Mouse (Mus musculus): Measurements from ENCODE around the gene Mapkap1.
A peak's percentile ranks its signal among the peaks of the same experiment; 100 is the strongest.

Mapkap1 gene

DNA sequence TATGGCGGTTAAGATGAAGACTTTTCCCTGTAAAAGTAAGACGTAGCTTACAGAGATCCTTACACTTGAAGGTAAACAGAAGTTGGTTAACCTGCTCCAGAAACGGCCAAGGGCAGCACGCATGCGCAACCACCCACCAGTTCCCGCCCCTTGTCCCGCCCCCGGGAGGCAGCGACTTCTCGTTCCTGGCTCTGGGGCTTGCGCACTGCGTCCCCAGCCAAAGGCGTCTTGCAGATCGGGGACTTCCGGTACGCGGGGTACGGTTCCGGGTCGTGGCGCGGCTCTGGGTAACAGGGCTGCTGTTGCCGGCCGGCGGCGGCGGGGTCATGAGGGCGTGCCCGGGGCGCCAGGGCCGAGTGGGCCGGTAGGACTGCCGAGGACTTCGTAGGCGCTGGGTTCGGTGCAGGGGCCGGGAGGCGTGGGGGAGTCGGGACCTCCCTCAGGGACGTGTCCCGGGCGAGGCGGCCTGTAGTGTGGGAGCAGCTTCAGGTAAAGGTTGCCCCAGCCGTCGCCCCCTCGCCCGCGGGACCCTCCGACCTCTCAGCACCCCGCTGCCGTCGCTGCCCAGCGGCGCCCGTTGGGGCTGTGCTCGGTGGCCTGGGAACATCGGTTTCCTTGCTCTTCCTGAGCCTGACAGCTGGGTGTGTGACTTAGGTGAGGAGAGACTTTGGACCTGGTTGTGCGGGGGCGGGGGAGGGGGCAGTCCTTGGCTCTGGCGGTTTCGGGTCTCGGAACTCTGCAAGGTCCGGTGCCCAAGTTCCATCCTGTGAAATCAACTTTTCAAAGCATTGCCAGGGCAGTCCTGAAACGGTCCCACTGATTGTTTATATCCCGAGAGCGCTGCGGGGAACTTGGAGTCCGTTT lies at the start of gene Mapkap1:
Mapkap1 (plus strand) TSS at position 171 of the 864 bp plus-strand sequence.
- peak; percentile 98 for DNase-seq

- DNase-seq = no peak
Measured at GRCm38 (mm10) chr2:34363678-34364077, 42.9 kb upstream of the Mapkap1 start.

- DNase-seq = no peak
Measured at GRCm38 (mm10) chr2:34367024-34367423, 39.5 kb upstream of the Mapkap1 start.

DNA sequence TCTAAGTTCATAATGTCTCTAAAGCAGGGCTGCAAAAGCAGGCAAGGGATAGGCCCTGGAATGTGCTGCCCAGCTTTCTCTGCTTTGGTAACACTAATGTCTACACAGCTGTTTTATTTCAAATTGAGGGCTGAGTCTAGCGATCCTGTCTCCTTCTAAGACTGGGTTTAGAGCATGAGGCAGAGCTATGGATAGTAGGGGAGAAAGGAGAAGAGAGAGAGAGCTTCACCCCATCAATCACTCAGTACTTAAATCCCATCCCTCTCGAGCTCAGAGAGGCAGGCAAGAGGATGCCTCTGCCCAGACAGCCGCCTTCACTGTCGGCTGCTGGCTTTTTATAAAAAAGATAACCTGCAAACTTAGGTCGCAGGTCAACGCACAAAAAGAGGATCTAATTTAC lies 38.2 kb upstream of the Mapkap1 start:
- DNase-seq = peak in 1 of 2 experiments; percentile 15

DNA sequence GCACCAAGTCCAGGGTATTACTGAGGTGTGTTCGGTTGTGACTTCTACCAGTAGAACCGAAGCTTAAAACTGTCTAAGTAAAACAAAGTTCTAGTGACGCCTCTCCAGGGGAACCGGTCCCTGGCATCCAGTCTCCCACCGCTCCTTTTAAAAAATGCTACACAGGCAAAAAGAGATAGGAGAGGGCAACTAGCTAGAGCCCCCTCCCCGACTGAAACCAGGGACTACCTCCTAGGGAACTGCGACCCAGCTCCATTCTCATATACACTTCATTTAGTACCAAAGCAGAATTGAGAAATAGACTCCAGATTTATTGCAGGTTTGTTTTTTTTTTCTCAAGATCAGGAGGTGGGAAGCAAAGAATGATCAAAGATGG lies 36.2 kb upstream of the Mapkap1 start:
- DNase-seq = peak; percentile 12 to 30

GRCm38 (mm10) chr2:34370725-34371440 lies 35.7 kb upstream of the Mapkap1 start:
- peak; percentile 48 to 60 for DNase-seq

DNA sequence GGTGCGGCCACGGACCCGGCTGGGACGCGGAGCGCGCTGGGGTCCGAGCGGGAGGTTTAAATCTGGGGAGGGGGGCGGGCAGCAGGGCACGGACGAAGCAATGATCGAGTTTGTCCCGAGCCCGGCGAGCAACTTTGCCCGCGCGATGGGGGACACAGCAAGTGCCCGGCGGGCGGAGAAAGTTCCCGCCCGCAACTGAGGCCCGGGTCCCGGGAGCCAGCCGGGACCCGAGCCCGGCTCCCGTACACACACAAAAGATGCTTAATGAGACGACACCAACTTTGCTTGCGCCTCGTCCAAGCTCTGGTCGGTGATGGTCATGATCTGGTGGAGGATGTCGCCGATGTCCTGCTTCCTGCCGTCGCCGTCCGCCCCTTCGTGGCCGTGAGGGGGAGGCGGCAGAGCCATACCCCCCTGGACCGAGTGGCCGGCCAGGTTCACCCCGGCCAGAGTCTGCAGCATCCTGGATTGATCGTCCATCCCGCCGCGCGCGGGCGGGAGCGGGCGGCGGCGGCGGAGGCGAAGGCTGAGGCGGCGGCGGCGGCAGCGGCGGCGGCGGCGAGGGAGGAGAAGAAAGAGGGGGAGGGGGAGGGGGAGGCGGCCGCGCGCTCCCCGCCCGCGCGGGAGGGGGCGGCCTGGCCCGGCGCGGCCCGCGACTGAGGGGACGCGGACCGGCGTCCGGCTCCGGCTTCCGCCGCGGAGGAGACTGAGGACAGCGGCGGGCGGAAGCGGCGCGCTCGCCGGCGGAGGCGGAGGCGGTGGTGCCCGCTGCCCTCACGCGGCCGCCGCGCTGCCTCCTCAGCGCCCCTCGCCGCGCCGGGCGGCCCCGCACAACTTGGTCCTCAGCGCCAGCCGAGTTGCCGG lies 34.9 kb upstream of the Mapkap1 start:
- peak; percentile 64 to 68 for DNase-seq

DNA sequence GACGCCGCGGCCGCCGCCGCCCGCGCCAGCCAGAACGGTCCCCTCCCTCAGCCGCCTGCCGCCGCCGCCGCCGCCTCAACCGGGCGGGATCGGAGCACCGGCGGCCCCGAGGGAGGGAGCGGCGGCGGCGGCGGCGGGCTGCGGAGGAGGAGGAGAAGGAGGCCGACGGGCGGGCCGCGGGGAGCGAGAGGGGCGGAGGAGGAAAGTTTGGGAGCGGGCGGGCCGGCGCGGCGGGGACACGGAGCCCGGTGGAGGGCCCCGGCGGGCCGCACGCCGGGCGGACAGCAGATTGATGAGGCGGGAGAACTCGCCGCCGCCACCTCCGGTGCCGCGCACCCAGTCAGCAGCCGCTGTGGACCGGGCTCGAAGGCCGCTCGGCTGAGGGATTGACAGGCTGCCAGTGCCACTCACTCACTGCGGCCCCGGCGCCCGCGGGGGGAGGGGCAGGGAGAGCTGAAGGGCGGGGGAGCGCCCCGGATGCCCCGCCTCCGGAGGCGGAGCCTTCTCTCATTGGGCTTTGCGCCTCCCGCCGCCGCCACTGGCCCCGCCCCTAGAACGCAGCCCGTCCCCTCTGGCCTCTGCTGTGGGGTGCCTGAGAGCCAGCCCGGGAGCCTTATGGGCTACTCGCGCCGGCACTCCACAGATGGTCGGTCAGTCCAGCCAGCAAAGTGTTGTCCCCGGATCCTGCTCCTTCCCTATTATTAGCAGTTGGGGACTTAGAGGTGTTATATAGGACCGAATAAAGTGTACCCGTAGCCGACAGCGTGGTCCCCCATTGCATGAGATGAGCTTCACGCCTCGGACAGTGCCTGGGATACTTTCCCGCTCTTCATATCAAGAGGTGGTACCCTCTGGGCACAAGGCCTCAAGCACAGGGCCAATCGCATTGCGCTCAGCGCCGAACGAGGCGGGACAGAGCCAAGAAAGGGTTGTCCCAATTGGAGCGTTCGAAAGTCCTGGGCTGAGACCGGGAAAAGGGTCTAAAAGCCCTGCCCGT lies 34.0 kb upstream of the Mapkap1 start, which contains the start of gene Pbx3:
Pbx3 (minus strand) TSS at position 838 of the 997 bp plus-strand sequence.
- peak; percentile 99 for DNase-seq

DNA sequence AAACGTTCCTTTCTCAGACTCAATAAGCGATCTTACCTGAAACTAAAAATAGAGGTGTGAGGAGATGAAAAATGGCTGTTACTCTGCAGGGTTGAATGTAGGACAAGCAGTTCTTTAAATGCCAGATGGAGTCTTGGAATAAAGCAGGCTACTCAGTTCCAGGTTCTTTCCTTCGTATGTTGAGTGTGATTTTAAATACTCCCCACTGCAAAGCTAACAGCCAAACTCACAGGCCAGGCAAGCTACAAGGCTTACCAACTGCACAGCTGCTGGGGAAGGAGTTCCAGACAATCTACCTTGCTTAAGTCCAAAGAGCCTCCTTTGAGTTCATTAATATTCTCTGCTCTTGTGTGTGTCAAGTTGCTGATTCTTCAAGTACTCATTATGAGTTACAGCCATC lies 32.7 kb upstream of the Mapkap1 start:
- no peak for DNase-seq

DNA sequence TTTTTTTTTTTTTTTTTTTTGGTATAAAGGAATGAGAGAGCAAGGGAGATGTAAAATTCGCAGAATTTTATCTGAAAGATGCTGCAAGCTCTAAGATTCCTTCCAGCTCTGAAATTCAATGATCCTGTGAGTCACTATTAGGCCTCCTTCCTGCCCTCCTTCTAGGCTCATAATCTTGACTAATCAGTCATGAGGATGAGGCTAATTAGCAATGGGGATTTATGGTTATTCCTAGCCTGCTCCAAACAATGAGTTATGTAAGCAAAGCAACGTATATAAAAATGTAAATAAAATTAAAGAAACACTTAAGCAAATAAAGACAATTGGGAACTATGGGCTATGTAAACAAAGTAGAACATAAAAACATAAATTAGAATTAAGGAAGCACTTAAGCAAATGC lies 32.2 kb upstream of the Mapkap1 start:
- no peak for DNase-seq

GRCm38 (mm10) chr2:34378930-34379329 lies 27.6 kb upstream of the Mapkap1 start:
- no peak for DNase-seq

GRCm38 (mm10) chr2:34399535-34399934 lies 7.0 kb upstream of the Mapkap1 start:
- no peak for DNase-seq

GRCm38 (mm10) chr2:34407596-34407995 lies 1.0 kb downstream of the Mapkap1 start:
- peak in 1 of 2 experiments; percentile 9 for DNase-seq

GRCm38 (mm10) chr2:34408341-34408740 lies 1.8 kb downstream of the Mapkap1 start:
- DNase-seq = no peak

DNA sequence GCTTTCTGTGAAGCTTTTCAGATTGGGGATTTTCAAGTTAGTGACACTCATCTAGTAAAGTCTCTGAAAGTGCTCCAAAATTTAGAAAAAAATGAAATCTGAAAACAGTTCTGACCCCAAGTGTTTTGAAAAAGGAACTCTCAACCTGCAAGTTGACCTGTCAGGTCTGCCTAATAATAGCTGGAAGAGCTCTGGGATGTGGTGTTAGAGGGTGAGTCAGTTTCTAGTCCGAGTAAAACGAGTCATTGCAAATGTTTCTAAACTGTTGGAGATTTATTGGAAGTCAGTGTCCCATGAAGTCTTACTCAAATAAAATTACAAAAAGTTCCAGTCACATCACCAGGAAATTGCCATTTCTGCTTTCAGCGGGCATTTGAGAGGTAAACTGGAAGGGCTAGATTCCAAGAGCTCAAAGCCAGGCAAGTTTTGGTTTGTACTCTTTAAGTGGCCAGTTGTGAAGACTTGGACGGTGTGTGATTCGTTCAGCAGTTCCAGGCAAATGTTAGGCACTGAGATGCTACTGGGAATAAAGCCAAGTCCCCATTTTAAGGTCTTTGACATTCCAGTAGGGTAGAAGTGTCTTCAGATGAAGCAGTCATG lies 3.3 kb downstream of the Mapkap1 start:
- DNase-seq = no peak

GRCm38 (mm10) chr2:34420256-34420655 lies 13.7 kb downstream of the Mapkap1 start:
- DNase-seq = no peak

DNA sequence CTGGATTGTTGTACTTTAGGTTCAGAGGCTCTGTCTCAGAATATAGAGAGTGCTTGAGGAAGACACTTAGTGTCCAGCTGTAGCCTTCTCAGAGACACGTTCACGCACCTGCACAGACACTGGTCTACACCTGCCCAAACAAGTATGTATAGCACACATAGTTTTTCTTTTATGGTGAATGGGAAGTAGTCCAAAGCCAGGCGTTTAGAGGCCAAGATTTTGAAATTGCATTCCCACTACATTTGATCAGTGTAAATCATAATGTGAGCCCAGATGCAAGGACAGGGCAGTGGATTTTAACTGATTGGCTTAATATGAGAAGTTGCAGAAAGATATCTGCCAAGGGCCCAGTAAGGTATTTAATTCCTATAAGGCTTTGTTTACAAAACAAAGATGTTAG lies 17.6 kb downstream of the Mapkap1 start:
- DNase-seq = no peak

GRCm38 (mm10) chr2:34425573-34426223 lies 19.1 kb downstream of the Mapkap1 start:
- DNase-seq = no peak

DNA sequence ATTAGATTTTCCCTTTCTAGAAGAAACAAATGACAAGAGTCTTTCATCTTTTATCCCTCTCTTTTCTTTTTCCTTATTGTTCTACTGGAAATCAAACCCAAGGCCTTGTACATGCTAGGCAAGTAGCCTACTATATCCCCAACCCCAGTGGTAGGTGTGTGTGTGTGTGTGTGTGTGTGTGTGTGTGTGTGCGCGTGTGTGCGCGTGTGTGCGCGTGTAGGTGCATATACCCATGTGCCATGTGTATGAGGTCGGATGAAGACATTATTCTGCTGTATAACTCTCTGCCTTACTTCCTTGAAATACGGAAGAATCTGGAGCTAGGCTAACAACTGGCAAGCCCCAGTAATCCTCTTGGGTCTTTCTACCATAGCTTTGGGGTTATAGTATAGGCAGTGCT lies 24.1 kb downstream of the Mapkap1 start:
- DNase-seq = no peak

DNA sequence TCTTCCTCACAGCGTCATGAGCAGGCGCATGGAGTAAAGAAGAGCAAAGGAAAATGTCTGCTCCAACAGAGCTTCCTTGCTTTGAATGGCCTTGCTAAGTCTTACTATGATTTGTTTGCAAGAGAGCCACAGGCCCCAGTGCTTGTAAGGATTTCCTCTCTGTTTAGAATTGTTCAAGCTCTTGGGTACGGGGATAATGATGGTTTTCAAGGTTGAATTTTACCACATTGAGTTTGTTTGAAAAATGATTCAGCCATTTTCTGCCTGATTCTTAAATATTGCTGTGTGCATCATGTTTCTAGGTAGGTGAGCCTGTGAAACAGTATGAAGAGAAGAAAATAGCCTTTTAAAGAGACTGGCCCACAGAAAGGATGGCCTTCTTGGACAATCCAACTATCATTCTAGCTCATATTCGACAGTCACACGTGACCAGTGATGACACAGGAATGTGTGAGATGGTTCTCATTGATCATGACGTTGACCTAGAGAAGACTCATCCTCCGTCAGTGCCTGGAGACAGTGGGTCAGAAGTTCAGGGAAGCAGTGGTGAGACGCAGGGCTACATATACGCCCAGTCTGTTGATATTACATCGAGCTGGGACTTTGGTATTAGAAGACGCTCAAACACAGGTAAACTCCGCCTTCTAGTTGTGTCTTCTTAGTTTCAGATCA lies 25.3 kb downstream of the Mapkap1 start:
- DNase-seq = no peak
